Mouse (Mus musculus): ENCODE measurements around the gene Sgsm3. TPM values are rescaled to one million over a fixed set of nuclear protein-coding genes. Genes with fewer than 3 reads are reported as not detected.

The Sgsm3 gene
- polyA plus RNA-seq, 1 experiment from 2014 or later, result 45.1 TPM

GRCm38 (mm10) chr15:81031611-81032010 is 54.0 kb downstream of the Sgsm3 start:
- H3K27ac ChIP-seq, result no peak overlapping the region
- H3K9me3 ChIP-seq, result no peaks in the 10 kb centered on the region
- no peak for ATAC-seq (ENCODE audit: borderline replicate concordance, extremely low read depth, low FRiP score, low TSS enrichment)
- H3K9ac ChIP-seq, result no peak overlapping the region
- 68% methylated on average over 4 of the region's 4 CpGs for WGBS
- no peak overlapping the region for H3K4me2 ChIP-seq
- H3K4me1 ChIP-seq, result peaks cover 32% of the 10 kb centered on the region
- H3K27me3 ChIP-seq, result no peaks in the 10 kb centered on the region
- H3K36me3 ChIP-seq, result no peaks in the 10 kb centered on the region
- H3K4me3 ChIP-seq, result no peak overlapping the region

DNA sequence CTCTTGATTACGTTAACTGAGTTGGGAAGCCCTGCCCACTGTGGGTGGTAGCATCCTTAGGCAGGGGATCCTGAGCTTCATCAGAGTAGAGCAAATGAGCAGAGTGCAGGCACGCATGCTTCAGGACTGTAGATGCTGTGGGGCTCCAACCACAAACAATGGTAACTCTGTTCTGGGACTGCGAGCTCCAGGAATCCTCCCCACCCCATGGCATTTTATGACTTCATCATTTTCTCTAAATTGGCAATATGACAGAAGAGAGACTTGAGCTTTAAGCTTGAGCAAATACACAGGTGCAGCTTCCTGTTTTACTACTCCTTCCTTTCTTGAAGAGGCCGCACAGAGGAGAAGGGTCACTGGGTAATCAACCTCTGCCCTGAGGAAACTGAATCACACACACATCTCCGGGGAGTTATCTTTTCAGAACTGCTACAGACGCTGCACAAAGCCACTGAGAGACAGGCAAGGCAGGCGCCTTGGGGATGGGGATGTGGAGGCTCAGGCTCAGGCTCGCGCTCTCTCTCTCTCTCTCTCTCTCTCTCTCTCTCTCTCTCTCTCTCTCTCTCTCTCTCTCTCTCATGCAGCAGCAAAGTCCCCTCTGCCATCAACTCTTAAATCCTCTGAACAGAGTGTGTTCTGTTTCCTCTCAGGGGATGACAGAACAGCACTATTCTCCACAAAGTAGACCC is 55.5 kb downstream of the Sgsm3 start:
- Histone ChIP-seq H3K27me3 (no peaks in the 10 kb centered on the region), H3K9me3 (no peaks in the 10 kb centered on the region), H3K4me3 (no peak overlapping the region), H3K36me3 (no peaks in the 10 kb centered on the region), H3K4me2 (no peak overlapping the region), H3K27ac (no peak overlapping the region), H3K4me1 (peaks cover 20% of the 10 kb centered on the region), H3K9ac (no peak overlapping the region)
- WGBS, result 25% methylated on average over 9 of the region's 9 CpGs
- peak; percentile 23; the same call in 1 of the 2 replicates for ATAC-seq (ENCODE audit: borderline replicate concordance, extremely low read depth, low FRiP score, low TSS enrichment)

DNA sequence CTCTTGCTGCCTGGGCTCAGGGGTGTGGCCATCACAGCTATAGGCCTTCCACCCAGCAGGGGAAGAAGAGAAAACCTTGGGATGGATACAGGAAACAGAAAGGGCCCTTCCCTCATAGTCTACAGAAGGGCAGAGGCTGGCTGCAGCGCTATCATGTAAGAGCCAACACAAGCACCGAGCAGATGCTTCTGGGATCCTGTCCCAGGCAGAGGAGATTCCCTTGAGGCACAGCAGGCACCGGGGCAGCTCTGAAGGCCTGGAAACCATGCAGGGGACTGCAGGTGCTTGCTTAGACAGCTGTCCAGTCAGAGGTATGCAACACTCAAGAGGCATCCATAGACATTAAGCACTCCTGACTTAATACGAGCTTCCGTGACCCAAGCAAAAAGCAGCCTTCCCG is 56.6 kb downstream of the Sgsm3 start:
- H3K4me1 ChIP-seq, result peaks cover 20% of the 10 kb centered on the region
- no peaks in the 10 kb centered on the region for H3K36me3 ChIP-seq
- ATAC-seq (ENCODE audit: borderline replicate concordance, extremely low read depth, low FRiP score, low TSS enrichment), result no peak
- H3K27ac ChIP-seq, result no peak overlapping the region
- H3K4me3 ChIP-seq, result no peak overlapping the region
- no peaks in the 10 kb centered on the region for H3K9me3 ChIP-seq
- H3K9ac ChIP-seq, result no peak overlapping the region
- 54% methylated on average over 6 of the region's 6 CpGs for WGBS
- H3K27me3 ChIP-seq, result no peaks in the 10 kb centered on the region
- H3K4me2 ChIP-seq, result no peak overlapping the region

- ATAC-seq (ENCODE audit: borderline replicate concordance, extremely low read depth, low FRiP score, low TSS enrichment), result no peak
- Histone ChIP-seq H3K4me2 (no peak overlapping the region), H3K36me3 (no peaks in the 10 kb centered on the region), H3K9ac (no peak overlapping the region), H3K27ac (0 out of 2 replicates have a peak overlapping the region, but pooled peaks have one; percentile 37), H3K4me1 (peaks cover 20% of the 10 kb centered on the region), H3K27me3 (no peaks in the 10 kb centered on the region), H3K9me3 (no peaks in the 10 kb centered on the region), H3K4me3 (no peak overlapping the region)
- 58% methylated on average over 12 of the region's 12 CpGs for WGBS
These were observed 58.0 kb downstream of the Sgsm3 start for GRCm38 (mm10) chr15:81035417-81036162.

DNA sequence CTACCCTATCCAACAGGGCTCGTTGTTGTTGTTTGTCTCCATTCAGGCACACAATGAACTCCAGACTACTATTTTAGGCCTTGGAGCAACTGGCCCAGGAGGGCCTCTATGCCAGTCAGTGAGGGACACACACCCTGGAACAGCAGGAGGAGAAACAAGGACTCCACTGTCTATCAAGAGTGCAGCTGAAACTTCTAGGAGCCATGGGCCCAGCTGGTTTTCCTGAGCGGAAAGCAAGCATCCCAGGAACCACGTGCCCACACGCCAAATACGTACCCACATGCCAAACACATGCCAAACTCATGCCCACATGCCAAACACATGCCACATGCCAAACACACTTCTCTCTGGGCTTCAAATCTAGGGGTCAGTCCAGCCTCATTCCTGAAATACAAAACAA is 60.9 kb downstream of the Sgsm3 start:
- no peak for ATAC-seq (ENCODE audit: borderline replicate concordance, extremely low read depth, low FRiP score, low TSS enrichment)
- Histone ChIP-seq H3K4me2 (no peak overlapping the region), H3K27me3 (no peaks in the 10 kb centered on the region), H3K4me1 (peaks cover 12% of the 10 kb centered on the region), H3K9me3 (no peaks in the 10 kb centered on the region), H3K27ac (no peak overlapping the region), H3K36me3 (no peaks in the 10 kb centered on the region), H3K9ac (no peak overlapping the region), H3K4me3 (no peak overlapping the region)
- 82% methylated on average over 5 of the region's 5 CpGs for WGBS

- Histone ChIP-seq H3K4me2 (no peak overlapping the region), H3K4me1 (peaks cover 4% of the 10 kb centered on the region; the same call in 1 of the 2 replicates), H3K4me3 (no peak overlapping the region), H3K9ac (no peak overlapping the region), H3K9me3 (no peaks in the 10 kb centered on the region), H3K27ac (no peak overlapping the region), H3K36me3 (0 out of 2 replicates have a peak, but pooled peaks cover 4% of the 10 kb centered on the region), H3K27me3 (no peaks in the 10 kb centered on the region)
- 60% methylated on average over 4 of the region's 4 CpGs for WGBS
- no peak for ATAC-seq (ENCODE audit: borderline replicate concordance, extremely low read depth, low FRiP score, low TSS enrichment)
These were observed 64.2 kb downstream of the Sgsm3 start for GRCm38 (mm10) chr15:81041767-81042166.

DNA sequence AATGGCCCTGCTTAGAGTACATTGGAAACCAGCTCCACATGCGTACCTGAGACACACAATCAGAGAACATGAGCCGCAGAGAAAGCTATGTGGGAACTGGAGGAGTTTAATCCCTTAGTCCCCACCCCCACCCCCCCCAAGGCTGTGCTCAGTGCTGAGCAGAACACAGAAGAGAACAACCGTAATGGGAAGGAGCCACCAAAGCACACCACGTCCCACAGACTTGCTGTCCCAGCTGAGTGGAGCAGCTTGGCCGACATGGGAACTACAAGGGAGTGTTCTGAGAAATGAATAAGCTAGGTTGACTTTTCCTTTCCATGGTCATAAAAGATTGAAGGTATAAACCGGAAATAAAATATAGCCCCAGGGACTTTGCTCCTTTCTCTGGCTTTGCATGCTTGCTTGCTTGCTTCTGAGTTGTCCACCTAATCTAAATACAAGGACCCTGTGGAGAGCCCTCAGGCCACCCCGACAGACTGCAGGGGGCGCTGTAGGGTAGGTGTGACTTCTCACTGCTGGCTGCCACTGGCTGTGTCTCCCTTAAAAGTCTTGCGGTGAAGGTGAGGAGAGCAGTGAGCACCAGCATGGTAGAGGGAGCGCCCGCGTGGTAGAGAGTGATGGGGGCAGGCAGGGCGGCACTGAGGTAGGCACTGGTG is 64.8 kb downstream of the Sgsm3 start:
- ATAC-seq (ENCODE audit: borderline replicate concordance, extremely low read depth, low FRiP score, low TSS enrichment), result no peak
- Histone ChIP-seq H3K9me3 (no peaks in the 10 kb centered on the region), H3K4me3 (no peak overlapping the region), H3K9ac (no peak overlapping the region), H3K27me3 (no peaks in the 10 kb centered on the region), H3K4me2 (no peak overlapping the region), H3K36me3 (0 out of 2 replicates have a peak, but pooled peaks cover 4% of the 10 kb centered on the region), H3K27ac (no peak overlapping the region), H3K4me1 (peaks cover 4% of the 10 kb centered on the region; the same call in 1 of the 2 replicates)
- WGBS, result 61% methylated on average over 13 of the region's 13 CpGs

DNA sequence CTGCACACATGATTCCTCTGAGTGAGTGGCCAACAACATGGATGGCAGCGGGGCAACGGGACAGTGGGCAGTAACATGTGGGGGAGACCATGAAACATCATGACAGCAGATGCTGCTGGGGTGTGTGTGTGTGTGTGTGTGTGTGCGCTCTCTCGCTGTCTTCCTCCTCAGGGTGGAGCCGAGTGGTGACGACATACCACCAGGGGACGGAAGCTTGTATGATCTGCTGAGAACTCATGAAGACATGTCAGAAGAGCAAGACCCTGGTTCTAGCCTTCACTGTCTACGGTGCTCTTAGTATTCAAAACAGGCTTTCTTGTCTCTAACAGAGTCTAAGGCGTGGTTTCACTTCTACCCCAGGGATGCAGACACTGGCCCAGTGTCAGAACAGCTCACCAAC is 66.9 kb downstream of the Sgsm3 start:
- WGBS, result 89% methylated on average over 9 of the region's 9 CpGs
- H3K4me3 ChIP-seq, result no peak overlapping the region
- H3K36me3 ChIP-seq, result 0 out of 2 replicates have a peak, but pooled peaks cover 4% of the 10 kb centered on the region

GRCm38 (mm10) chr15:81045336-81045735 is 67.8 kb downstream of the Sgsm3 start:
- Histone ChIP-seq H3K9ac (no peak overlapping the region), H3K36me3 (0 out of 2 replicates have a peak, but pooled peaks cover 4% of the 10 kb centered on the region), H3K9me3 (no peaks in the 10 kb centered on the region), H3K27ac (no peak overlapping the region), H3K4me2 (no peak overlapping the region), H3K4me3 (no peak overlapping the region), H3K4me1 (peaks cover 4% of the 10 kb centered on the region; the same call in 1 of the 2 replicates), H3K27me3 (no peaks in the 10 kb centered on the region)
- WGBS, result 57% methylated on average over 4 of the region's 4 CpGs
- no peak for ATAC-seq (ENCODE audit: borderline replicate concordance, extremely low read depth, low FRiP score, low TSS enrichment)

More for the DNA sequence above, 66.9 kb downstream of the Sgsm3 start:
- Histone ChIP-seq H3K9ac (no peak overlapping the region), H3K4me1 (peaks cover 4% of the 10 kb centered on the region; the same call in 1 of the 2 replicates), H3K27ac (no peak overlapping the region), H3K4me2 (no peak overlapping the region), H3K9me3 (no peaks in the 10 kb centered on the region), H3K27me3 (no peaks in the 10 kb centered on the region)
- ATAC-seq (ENCODE audit: borderline replicate concordance, extremely low read depth, low FRiP score, low TSS enrichment), result no peak

DNA sequence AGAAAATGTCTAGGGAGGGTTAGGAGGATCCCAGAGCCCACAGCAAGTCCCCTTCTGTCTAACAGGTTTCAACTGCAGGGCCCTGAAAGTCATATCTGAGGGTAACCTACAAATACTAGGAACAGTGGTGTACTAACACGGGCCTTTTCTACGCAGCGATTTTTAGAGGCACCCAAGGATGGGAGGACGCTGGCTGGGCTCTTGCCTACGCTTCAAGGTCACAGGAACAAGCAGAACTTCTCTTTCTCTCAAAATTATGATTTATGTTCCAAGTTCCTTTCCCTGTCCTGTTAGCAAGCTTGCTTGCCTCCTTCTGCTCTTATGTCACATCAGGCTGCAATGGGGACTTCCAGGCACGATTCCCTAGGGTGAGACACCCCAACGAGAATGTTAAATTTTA is 68.5 kb downstream of the Sgsm3 start:
- no peaks in the 10 kb centered on the region for H3K9me3 ChIP-seq
- no peak for ATAC-seq (ENCODE audit: borderline replicate concordance, extremely low read depth, low FRiP score, low TSS enrichment)
- 79% methylated on average over 7 of the region's 7 CpGs for WGBS
- peaks cover 4% of the 10 kb centered on the region; the same call in 1 of the 2 replicates for H3K4me1 ChIP-seq
- H3K4me3 ChIP-seq, result no peak overlapping the region
- H3K4me2 ChIP-seq, result no peak overlapping the region
- H3K27ac ChIP-seq, result no peak overlapping the region
- 0 out of 2 replicates have a peak, but pooled peaks cover 4% of the 10 kb centered on the region for H3K36me3 ChIP-seq
- H3K9ac ChIP-seq, result no peak overlapping the region
- H3K27me3 ChIP-seq, result no peaks in the 10 kb centered on the region

DNA sequence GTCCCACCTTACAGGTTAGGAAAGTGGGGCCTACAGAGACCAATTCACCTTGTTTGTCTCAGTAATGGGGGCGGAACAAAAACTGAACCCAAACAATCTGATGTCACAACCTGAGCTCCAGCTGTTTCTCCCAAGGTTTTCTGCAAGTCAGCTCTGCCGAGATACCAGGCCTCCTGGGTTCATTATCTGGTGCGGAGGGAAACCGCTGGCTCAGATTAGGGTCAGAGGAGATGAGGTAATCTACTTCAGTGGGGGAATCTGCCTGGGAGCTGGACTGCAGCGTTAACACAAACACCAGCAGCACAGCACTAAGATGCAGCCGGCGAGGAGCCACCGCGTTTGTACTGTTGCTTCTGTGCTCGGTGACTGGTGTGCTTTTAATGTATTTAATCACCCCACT is 69.9 kb downstream of the Sgsm3 start:
- H3K27me3 ChIP-seq, result no peaks in the 10 kb centered on the region
- no peak overlapping the region for H3K9ac ChIP-seq
- no peak for ATAC-seq (ENCODE audit: borderline replicate concordance, extremely low read depth, low FRiP score, low TSS enrichment)
- 41% methylated on average over 10 of the region's 10 CpGs for WGBS
- H3K4me1 ChIP-seq, result peaks cover 4% of the 10 kb centered on the region; the same call in 1 of the 2 replicates
- no peak overlapping the region for H3K4me3 ChIP-seq
- H3K4me2 ChIP-seq, result no peak overlapping the region
- 0 out of 2 replicates have a peak, but pooled peaks cover 4% of the 10 kb centered on the region for H3K36me3 ChIP-seq
- no peaks in the 10 kb centered on the region for H3K9me3 ChIP-seq
- H3K27ac ChIP-seq, result no peak overlapping the region

Data from lung, embryonic 15.5 days (tissue).